Mouse (Mus musculus): ENCODE results near the gene Mrgpre. TPM values are rescaled to one million over a fixed set of nuclear protein-coding genes. Genes with fewer than 3 reads are reported as not detected.

The Mrgpre gene
- total RNA-seq, 2 experiments from 2014 or later = 5.0 to 6.6 TPM

- DNase-seq (ENCODE audit: extremely low spot score in 1 of 2, low spot score in 1 of 2) = no peak
Observed at GRCm38 (mm10) chr7:143740653-143741052, 43.6 kb downstream of the Mrgpre start.

GRCm38 (mm10) chr7:143739511-143740461 is 44.5 kb downstream of the Mrgpre start:
- peak; percentile 65 to 71 for DNase-seq (ENCODE audit: extremely low spot score in 1 of 2, low spot score in 1 of 2)

DNA sequence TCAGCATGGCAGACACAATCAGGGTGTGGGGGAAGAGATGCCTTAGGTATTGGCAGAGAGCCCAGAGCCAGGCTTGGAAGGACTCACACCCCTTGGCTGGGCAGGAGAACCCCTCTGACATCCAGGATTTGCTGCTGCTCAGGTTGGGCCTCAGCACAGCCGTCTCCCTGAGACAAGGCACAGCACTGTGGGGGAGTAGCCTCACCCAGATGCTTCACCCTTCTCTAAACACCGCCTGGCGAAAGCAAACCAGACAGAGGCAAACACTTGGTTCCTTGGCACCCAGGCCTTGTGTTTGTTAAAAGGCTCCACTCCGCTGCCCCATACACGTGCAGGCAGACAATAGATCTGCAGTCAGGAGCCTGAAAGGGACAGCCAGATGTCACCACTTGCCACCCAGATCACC is 45.7 kb downstream of the Mrgpre start:
- no peak for DNase-seq (ENCODE audit: extremely low spot score in 1 of 2, low spot score in 1 of 2)

DNA sequence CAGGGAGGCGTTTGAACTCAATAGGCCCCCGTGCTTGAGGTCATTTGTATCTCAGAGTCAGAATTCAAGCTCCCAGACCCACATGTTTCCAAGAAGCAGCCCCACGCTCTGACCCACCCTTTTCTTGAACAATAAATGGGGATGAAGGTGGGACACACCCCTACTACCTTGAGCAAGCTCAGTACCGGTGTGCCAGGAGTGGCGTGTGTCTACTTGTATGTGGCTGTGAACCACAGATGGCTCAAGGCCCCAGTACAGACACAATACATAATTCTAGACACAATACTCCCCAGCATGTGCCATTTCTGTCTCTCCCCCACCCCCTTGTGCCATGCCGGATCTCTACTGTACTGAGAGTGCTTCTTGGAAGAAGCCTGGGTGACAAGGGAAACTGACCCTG is 46.1 kb downstream of the Mrgpre start:
- no peak for DNase-seq (ENCODE audit: extremely low spot score in 1 of 2, low spot score in 1 of 2)

DNA sequence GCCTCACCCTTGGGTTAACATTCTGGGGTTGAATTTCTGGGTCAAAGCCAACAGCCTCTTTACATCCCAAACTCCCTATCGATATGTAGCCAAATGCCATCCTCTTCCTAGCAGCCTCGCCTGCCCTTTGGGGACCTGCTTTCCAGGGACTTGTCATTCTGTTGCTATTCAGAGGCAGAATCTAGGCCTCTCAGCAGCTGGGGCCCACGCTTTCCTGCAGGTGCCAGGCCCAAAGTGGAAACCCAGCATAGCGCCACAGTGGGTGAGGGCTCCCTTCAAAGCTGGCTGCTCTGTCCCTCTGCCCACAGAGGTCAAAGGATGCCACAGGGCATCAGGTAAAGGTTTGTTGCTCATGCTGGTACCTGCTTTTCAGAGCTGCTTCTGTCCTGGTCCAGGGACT is 50.6 kb downstream of the Mrgpre start:
- no peak for DNase-seq (ENCODE audit: extremely low spot score in 1 of 2, low spot score in 1 of 2)

DNA sequence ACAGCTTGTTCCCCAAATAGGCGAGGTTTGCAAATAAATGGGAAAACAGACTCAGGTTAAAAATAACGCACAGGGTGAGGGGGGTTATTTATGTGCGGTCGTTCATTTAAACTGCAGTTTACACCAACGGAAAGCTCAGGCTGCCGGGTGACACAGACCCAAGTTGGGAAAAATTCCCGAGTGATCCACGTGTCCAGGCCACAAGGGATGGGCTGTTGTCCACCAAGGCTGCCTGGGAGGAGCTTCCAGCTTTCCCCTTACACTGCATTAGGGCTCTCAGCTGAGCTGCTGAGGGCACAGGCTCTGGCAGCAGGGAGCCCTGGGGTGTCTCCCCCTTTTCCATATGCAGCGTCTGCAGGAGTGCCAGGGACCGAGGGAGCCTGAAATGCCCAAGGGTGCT is 54.4 kb downstream of the Mrgpre start:
- DNase-seq (ENCODE audit: extremely low spot score in 1 of 2, low spot score in 1 of 2) = no peak

Small RNA genes within 50 kb of the gene (microRNA-seq; reads per million reads assigned to microRNA genes)
- gene Gm22064 = 0 reads per million in 2 experiments

Other genes with a start within 250 kb of the Mrgpre start
- gene Nap1l4, start 235.4 kb downstream of the Mrgpre start, total RNA-seq (2021) = 100 to 1,000 TPM; 114 to 125 TPM
- gene Cars, start 184.4 kb downstream of the Mrgpre start, total RNA-seq (2021) = 10 to 100 TPM; 46.0 to 56.4 TPM
- gene Tnfrsf26, start 155.8 kb downstream of the Mrgpre start, total RNA-seq (2021) = under 1 TPM in 1 of 2 experiments, not detected in 1; 0.19 TPM
- gene Tnfrsf22, start 134.8 kb downstream of the Mrgpre start, total RNA-seq (2021) = 1 to 10 TPM; 2.2 to 2.3 TPM
- 1 to 10 TPM; 1.1 TPM for gene Tnfrsf23, start 98.6 kb downstream of the Mrgpre start, total RNA-seq (2021)
- 10 to 100 TPM; 21.6 to 33.6 TPM for gene Osbpl5, start 27.5 kb downstream of the Mrgpre start, total RNA-seq (2021)
- gene Mrgprg, start 17.5 kb downstream of the Mrgpre start, total RNA-seq (2021) = not detected
- 1 to 10 TPM; 6.2 to 7.3 TPM for gene Nadsyn1, start 38.3 kb upstream of the Mrgpre start, total RNA-seq (2021)
- 10 to 100 TPM; 44.7 to 51.3 TPM for gene Dhcr7, start 38.6 kb upstream of the Mrgpre start, total RNA-seq (2021)
- gene Gm498, start 82.3 kb upstream of the Mrgpre start, total RNA-seq (2021) = not detected
- 100 to 1,000 TPM; 110 to 137 TPM for gene Shank2, start 217.4 kb upstream of the Mrgpre start, total RNA-seq (2021)

Measured in layer of hippocampus, postnatal 25 days (tissue).